Mouse (Mus musculus) heart, embryonic 16.5 days (tissue): Measurements from ENCODE around the gene Myh9. TPM values are rescaled to one million over a fixed set of nuclear protein-coding genes. Genes with fewer than 3 reads are reported as not detected.
A peak's percentile ranks its signal among the peaks of the same experiment; 100 is the strongest.

Experiments used
- ATAC-seq: fragments of 200-750 bp; cut with Nextera tagmentation; replicated peaks from 2 replicates; pipeline ENCODE4 v1.8.0; 2017; ENCODE audit warnings: moderate number of reproducible peaks; ENCODE audit not compliant: insufficient read depth, low FRiP score; ENCODE audit errors: extremely low read depth
- H3K27ac ChIP-seq: fragments of 300-500 bp; sonication (generic); 2 replicates; pipeline ENCODE4 v1.5.1; 2014; ENCODE audit warnings: mild to moderate bottlenecking, low read length, control low read depth, moderate library complexity
- H3K27me3 ChIP-seq: fragments of 300-500 bp; sonication (generic); 2 replicates; pipeline ENCODE4 v1.6.1; 2014; ENCODE audit warnings: low read length, mixed read lengths; ENCODE audit not compliant: control insufficient read depth, insufficient read depth
- H3K36me3 ChIP-seq: fragments of 300-500 bp; sonication (generic); 2 replicates; pipeline ENCODE4 v1.6.1; 2014; ENCODE audit not compliant: control insufficient read depth, insufficient read depth
- H3K4me1 ChIP-seq: fragments of 300-500 bp; sonication (generic); 2 replicates; pipeline ENCODE4 v1.6.1; 2014; ENCODE audit warnings: low read length, mixed read lengths; ENCODE audit not compliant: control insufficient read depth, insufficient read depth
- H3K4me2 ChIP-seq: fragments of 300-500 bp; sonication (generic); 2 replicates; pipeline ENCODE4 v1.6.1; 2014; ENCODE audit warnings: low read depth, mild to moderate bottlenecking, control low read depth, low read length
- H3K4me3 ChIP-seq: fragments of 300-500 bp; sonication (generic); 2 replicates; pipeline ENCODE4 v1.5.1; 2014; ENCODE audit warnings: mild to moderate bottlenecking, control low read depth, low read length
- H3K9ac ChIP-seq: fragments of 300-500 bp; sonication (generic); 2 replicates; pipeline ENCODE4 v1.6.1; 2014; ENCODE audit warnings: low read length, control low read depth
- H3K9me3 ChIP-seq: fragments of 300-500 bp; sonication (generic); replicated peaks from 2 replicates; pipeline ENCODE4 v1.6.1; 2016; ENCODE audit warnings: low read length; ENCODE audit not compliant: control insufficient read depth
- WGBS: fragments of 180-500 bp; shearing (Covaris S2); extraction: QIAGEN DNeasy Blood & Tissue Kit; methylation state at CpG from one replicate; pipeline ENCODE4 v1.1.7; 2014; 5-methylcytosine and 5-hydroxymethylcytosine counted together
- polyA plus RNA-seq: library from polyadenylated mRNA; unstranded; fragments of >200 nt; fragmentation: Nextera tagmentation; extraction: Ambion mirVana; gene quantifications from 2 replicates; pipeline ENCODE4 v1.2.1, GENCODE M21; 2015

Myh9 gene
- polyA plus RNA-seq, 1 experiment from 2014 or later, result 22.8 TPM

GRCm38 (mm10) chr15:77833731-77834130 lies 8.2 kb downstream of the Myh9 start:
- Histone ChIP-seq H3K4me2 (no peak overlapping the region), H3K27ac (peak overlapping the region; percentile 47), H3K9me3 (no peaks in the 10 kb centered on the region), H3K27me3 (no peaks in the 10 kb centered on the region), H3K4me3 (no peak overlapping the region), H3K36me3 (no peaks in the 10 kb centered on the region), H3K9ac (no peak overlapping the region), H3K4me1 (peaks cover 75% of the 10 kb centered on the region)
- WGBS, result 80% methylated on average over 6 of the region's 6 CpGs
- no peak for ATAC-seq

- Histone ChIP-seq H3K36me3 (no peaks in the 10 kb centered on the region), H3K4me1 (peaks cover 72% of the 10 kb centered on the region), H3K9ac (no peak overlapping the region), H3K27me3 (no peaks in the 10 kb centered on the region), H3K9me3 (no peaks in the 10 kb centered on the region), H3K27ac (peak overlapping the region; percentile 47), H3K4me2 (no peak overlapping the region), H3K4me3 (no peak overlapping the region)
- ATAC-seq, result no peak
Observed at GRCm38 (mm10) chr15:77833083-77833482, 8.9 kb downstream of the Myh9 start.

GRCm38 (mm10) chr15:77832458-77832904 lies 9.5 kb downstream of the Myh9 start:
- H3K9ac ChIP-seq, result no peak overlapping the region
- no peaks in the 10 kb centered on the region for H3K36me3 ChIP-seq
- H3K4me3 ChIP-seq, result no peak overlapping the region
- no peak overlapping the region for H3K4me2 ChIP-seq
- peaks cover 72% of the 10 kb centered on the region for H3K4me1 ChIP-seq
- no peaks in the 10 kb centered on the region for H3K27me3 ChIP-seq
- H3K9me3 ChIP-seq, result no peaks in the 10 kb centered on the region
- no peak for ATAC-seq
- WGBS, result 62% methylated on average over 7 of the region's 7 CpGs
- H3K27ac ChIP-seq, result peak overlapping the region; percentile 47

- Histone ChIP-seq H3K4me1 (peaks cover 72% of the 10 kb centered on the region), H3K4me3 (no peak overlapping the region), H3K27ac (no peak overlapping the region), H3K9me3 (no peaks in the 10 kb centered on the region), H3K9ac (no peak overlapping the region), H3K27me3 (no peaks in the 10 kb centered on the region), H3K4me2 (no peak overlapping the region), H3K36me3 (no peaks in the 10 kb centered on the region)
- WGBS, result 73% methylated on average over 8 of the region's 8 CpGs
- ATAC-seq, result no peak
Observed at GRCm38 (mm10) chr15:77831754-77832457, 10.1 kb downstream of the Myh9 start.

GRCm38 (mm10) chr15:77831138-77831579 lies 10.8 kb downstream of the Myh9 start:
- H3K4me3 ChIP-seq, result no peak overlapping the region
- no peak for ATAC-seq
- WGBS, result 69% methylated on average over 2 of the region's 2 CpGs
- H3K36me3 ChIP-seq, result no peaks in the 10 kb centered on the region
- H3K9ac ChIP-seq, result no peak overlapping the region
- H3K4me2 ChIP-seq, result no peak overlapping the region
- no peak overlapping the region for H3K27ac ChIP-seq
- H3K4me1 ChIP-seq, result peaks cover 67% of the 10 kb centered on the region
- H3K9me3 ChIP-seq, result no peaks in the 10 kb centered on the region
- H3K27me3 ChIP-seq, result no peaks in the 10 kb centered on the region

- Histone ChIP-seq H3K27ac (peak overlapping the region; percentile 12; the same call in 1 of the 2 replicates), H3K36me3 (no peaks in the 10 kb centered on the region), H3K27me3 (no peaks in the 10 kb centered on the region), H3K4me3 (no peak overlapping the region), H3K9ac (no peak overlapping the region), H3K9me3 (no peaks in the 10 kb centered on the region), H3K4me1 (peaks cover 67% of the 10 kb centered on the region), H3K4me2 (no peak overlapping the region)
- WGBS, result 79% methylated on average over 5 of the region's 5 CpGs
- ATAC-seq, result no peak
Observed at GRCm38 (mm10) chr15:77830481-77831137, 11.4 kb downstream of the Myh9 start.

- H3K4me1 ChIP-seq, result peaks cover 63% of the 10 kb centered on the region
Observed at GRCm38 (mm10) chr15:77829542-77829941, 12.4 kb downstream of the Myh9 start.

GRCm38 (mm10) chr15:77828910-77829309 lies 13.1 kb downstream of the Myh9 start:
- no peak for ATAC-seq
- Histone ChIP-seq H3K4me1 (peaks cover 66% of the 10 kb centered on the region), H3K27ac (no peak overlapping the region), H3K9me3 (no peaks in the 10 kb centered on the region), H3K4me2 (no peak overlapping the region), H3K9ac (no peak overlapping the region), H3K36me3 (0 out of 2 replicates have a peak, but pooled peaks cover 2% of the 10 kb centered on the region), H3K27me3 (no peaks in the 10 kb centered on the region), H3K4me3 (no peak overlapping the region)
- WGBS, result 94% methylated on average over 6 of the region's 6 CpGs

More at GRCm38 (mm10) chr15:77829542-77829941, 12.4 kb downstream of the Myh9 start:
- 72% methylated on average over 2 of the region's 2 CpGs for WGBS
- Histone ChIP-seq H3K4me2 (no peak overlapping the region), H3K27me3 (no peaks in the 10 kb centered on the region), H3K4me3 (no peak overlapping the region), H3K9me3 (no peaks in the 10 kb centered on the region), H3K27ac (no peak overlapping the region), H3K9ac (no peak overlapping the region), H3K36me3 (0 out of 2 replicates have a peak, but pooled peaks cover 2% of the 10 kb centered on the region)
- no peak for ATAC-seq

- Histone ChIP-seq H3K36me3 (0 out of 2 replicates have a peak, but pooled peaks cover 2% of the 10 kb centered on the region), H3K9ac (0 out of 2 replicates have a peak overlapping the region, but pooled peaks have one; percentile 19), H3K27ac (peak overlapping the region; percentile 69), H3K4me3 (no peak overlapping the region), H3K27me3 (no peaks in the 10 kb centered on the region), H3K9me3 (no peaks in the 10 kb centered on the region), H3K4me2 (no peak overlapping the region), H3K4me1 (peaks cover 67% of the 10 kb centered on the region)
- WGBS, result 86% methylated on average over 12 of the region's 12 CpGs
- ATAC-seq, result no peak
Observed at GRCm38 (mm10) chr15:77828242-77828641, 13.7 kb downstream of the Myh9 start.
